Mouse (Mus musculus) T-helper 17 cell (primary cell): ENCODE measurements around the gene Cnst.

Experiments
- in situ Hi-C, 2 experiments: fragments of 300-600 bp; cut with MboI, MseI; formaldehyde crosslinking; loops; 1 replicate in 1 of 2; 2 replicates in 1 of 2; pipeline ENCODE4 v1.15.1; 2025; ENCODE audit warnings: high pct_unique_total_duplicates in 2 of 2

Gene Cnst

GRCm38 (mm10) chr1:179642726-179643125 is 96.6 kb downstream of the Cnst start:
- in situ Hi-C loops, result no loop called here

GRCm38 (mm10) chr1:179644151-179644550 is 98.0 kb downstream of the Cnst start:
- in situ Hi-C loops, result no loop called here

GRCm38 (mm10) chr1:179645101-179645979 is 99.2 kb downstream of the Cnst start:
- in situ Hi-C loops, result loop anchor here in 1 of 2 experiments (5.0 kb wide), 1 partner anchor 52 kb away; no protein-coding TSS in a partner anchor

- in situ Hi-C loops, result loop anchor here in 1 of 2 experiments (5.0 kb wide), 1 partner anchor 51 kb away; no protein-coding TSS in a partner anchor
Measured at GRCm38 (mm10) chr1:179645980-179646268, 99.8 kb downstream of the Cnst start.

GRCm38 (mm10) chr1:179648678-179649077 is 102.5 kb downstream of the Cnst start:
- in situ Hi-C loops, result loop anchor here in 1 of 2 experiments (5.0 kb wide), 1 partner anchor 49 kb away; no protein-coding TSS in a partner anchor

- in situ Hi-C loops, result loop anchor here in 1 of 2 experiments (5.0 kb wide), 1 partner anchor 48 kb away; no protein-coding TSS in a partner anchor
Measured at GRCm38 (mm10) chr1:179649324-179649723, 103.2 kb downstream of the Cnst start.

- in situ Hi-C loops, result no loop called here
Measured at GRCm38 (mm10) chr1:179650284-179650683, 104.1 kb downstream of the Cnst start.

- in situ Hi-C loops, result no loop called here
Measured at GRCm38 (mm10) chr1:179651224-179651623, 105.1 kb downstream of the Cnst start.

- in situ Hi-C loops, result no loop called here
Measured at GRCm38 (mm10) chr1:179663065-179663464, 116.9 kb downstream of the Cnst start.

GRCm38 (mm10) chr1:179664309-179664930 is 118.2 kb downstream of the Cnst start:
- in situ Hi-C loops, result no loop called here

GRCm38 (mm10) chr1:179666971-179667370 is 120.8 kb downstream of the Cnst start:
- in situ Hi-C loops, result no loop called here

GRCm38 (mm10) chr1:179667450-179667849 is 121.3 kb downstream of the Cnst start:
- in situ Hi-C loops, result no loop called here

GRCm38 (mm10) chr1:179668013-179668805 is 122.0 kb downstream of the Cnst start, which contains the start of gene Sccpdh:
TSS of gene Sccpdh (plus strand) at chr1:179668210.
- in situ Hi-C loops, result no loop called here

- in situ Hi-C loops, result no loop called here
Measured at GRCm38 (mm10) chr1:179668836-179669537, 122.8 kb downstream of the Cnst start.

- in situ Hi-C loops, result no loop called here
Measured at GRCm38 (mm10) chr1:179674355-179674754, 128.2 kb downstream of the Cnst start.

GRCm38 (mm10) chr1:179677031-179677430 is 130.9 kb downstream of the Cnst start:
- in situ Hi-C loops, result no loop called here
